Mouse (Mus musculus) CD4-positive helper T cell, adult 2 months (primary cell): ENCODE data around the gene Ruvbl2.
A peak's percentile ranks its signal among the peaks of the same experiment; 100 is the strongest.

Experiments used
- DNase-seq: peaks from one replicate; pipeline ENCODE4 v3.0.0-alpha.2; 2012; ENCODE audit warnings: low read depth, missing footprints, low spot score

Ruvbl2 gene

DNA sequence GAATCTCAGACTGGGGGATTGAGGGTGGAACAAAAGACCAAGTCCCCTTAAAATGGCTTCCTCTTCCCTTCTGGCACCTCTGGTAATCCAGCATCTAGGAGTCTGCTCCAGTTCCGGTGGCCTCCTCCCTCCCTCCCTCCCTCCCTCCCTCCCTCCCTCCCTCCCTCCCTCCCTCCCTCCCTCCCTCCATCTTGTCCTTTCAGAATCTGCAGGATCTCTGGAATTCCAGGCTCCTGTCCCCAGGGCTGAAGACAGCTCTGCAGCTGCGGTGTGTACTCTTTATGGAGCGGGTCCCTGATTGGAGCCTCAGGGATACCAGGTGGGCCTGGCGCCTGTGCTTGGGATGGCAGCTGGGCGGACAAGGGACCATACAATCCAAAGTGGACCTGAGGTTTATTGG lies 23.4 kb upstream of the Ruvbl2 start:
- DNase-seq, result no peak

GRCm38 (mm10) chr7:45460860-45461314 lies 23.0 kb upstream of the Ruvbl2 start:
- no peak for DNase-seq

DNA sequence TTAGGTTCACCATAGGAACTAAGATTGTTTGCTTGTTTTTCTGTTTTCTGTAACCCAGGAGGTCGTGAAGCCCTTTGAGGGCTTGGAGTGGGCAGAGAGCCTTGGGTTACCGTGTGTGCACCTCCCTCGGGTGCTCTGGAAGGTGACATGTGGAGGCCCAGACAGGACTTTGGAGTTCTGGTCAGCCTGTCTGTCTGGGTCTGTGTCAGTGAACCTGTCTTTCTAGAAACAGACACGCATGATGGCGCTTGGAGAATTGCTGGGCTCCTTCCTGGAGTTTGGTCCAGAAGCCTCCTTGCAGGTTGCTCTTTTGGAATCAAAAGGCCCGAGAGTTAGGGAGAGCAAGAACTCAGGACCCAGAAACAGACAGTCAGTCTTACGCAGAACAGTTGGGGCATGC lies 22.5 kb upstream of the Ruvbl2 start:
- no peak for DNase-seq

- peak; percentile 97 for DNase-seq
These were observed 21.8 kb upstream of the Ruvbl2 start, which contains the start of gene Ftl1 for GRCm38 (mm10) chr7:45459564-45460140. Gene Ftl1, minus strand, starts transcription at chr7:45459884.

- peak; percentile 89 for DNase-seq
These were observed 21.1 kb upstream of the Ruvbl2 start for GRCm38 (mm10) chr7:45458748-45459563.

- no peak for DNase-seq
These were observed 19.5 kb upstream of the Ruvbl2 start for GRCm38 (mm10) chr7:45457204-45458060.

DNA sequence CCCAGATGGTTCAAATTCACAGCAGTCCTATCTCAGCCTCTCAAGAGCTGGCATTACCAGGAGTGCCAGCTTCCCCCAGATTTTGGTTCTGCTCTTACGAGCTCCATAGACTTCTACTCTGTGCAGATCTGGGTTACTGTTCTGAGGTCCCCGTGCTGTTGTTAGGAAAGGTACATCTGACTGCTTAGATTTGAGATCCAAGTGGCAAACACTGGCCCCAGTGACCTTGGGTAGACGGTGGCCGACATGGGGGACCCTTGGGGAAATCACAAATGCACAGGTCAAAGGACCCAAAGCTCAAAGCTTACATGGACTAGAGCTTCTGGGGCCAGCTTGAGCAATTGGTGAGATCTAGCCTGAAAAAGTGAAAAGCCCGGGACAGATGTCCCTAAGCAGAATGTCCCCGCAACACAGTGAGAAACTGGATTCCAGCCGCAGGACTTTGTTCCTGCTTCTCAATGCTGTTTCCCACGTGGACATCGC lies 18.9 kb upstream of the Ruvbl2 start:
- DNase-seq, result no peak

GRCm38 (mm10) chr7:45455932-45456696 lies 18.2 kb upstream of the Ruvbl2 start:
- DNase-seq, result no peak

DNA sequence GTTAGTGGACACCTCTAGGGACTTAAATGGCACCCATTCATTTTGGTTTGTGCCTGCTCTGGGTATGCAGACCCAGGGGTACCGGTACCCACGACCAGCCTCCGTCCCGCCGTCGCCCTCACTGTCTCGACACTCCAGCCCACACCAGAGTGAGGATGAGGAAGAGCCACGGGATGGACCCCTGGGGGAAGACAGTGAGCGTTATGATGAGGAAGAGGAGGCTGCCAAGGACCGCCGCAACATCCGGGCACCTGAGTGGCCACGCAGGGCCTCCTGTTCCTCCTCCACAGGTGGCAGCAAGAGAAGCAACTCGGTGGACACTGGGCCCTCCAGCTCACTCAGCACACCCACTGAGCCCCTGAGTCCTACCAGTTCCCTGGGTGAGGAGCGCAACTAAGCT lies 17.1 kb upstream of the Ruvbl2 start:
- DNase-seq, result no peak

DNA sequence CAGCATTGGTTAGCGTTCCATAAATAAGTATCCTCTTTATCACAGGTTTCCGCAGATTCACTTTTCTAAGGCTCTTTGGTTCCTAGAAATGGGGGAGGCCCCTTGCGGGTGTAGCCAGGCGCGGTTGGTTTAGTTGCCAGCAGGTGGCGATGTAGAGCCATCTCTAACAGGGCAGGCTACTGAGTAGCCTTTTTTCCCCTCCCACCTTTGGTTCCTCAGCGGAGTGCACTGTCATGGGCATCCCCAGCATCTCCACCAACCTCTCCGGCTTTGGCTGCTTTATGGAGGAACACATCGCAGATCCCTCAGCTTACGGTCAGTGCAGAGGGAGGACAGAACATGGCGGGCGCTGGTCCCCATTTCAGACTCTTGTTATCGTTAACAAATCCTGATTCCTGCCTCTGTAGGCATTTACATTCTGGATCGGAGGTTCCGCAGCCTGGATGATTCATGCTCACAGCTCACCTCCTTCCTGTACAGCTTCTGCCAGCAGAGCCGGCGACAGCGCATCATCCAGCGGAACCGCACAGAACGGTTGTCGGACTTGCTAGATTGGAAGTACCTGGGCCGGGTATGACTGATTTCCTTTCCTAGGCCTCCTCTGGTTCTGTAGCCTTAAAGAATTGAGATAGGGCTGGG lies 13.6 kb upstream of the Ruvbl2 start:
- peak; percentile 83 for DNase-seq

- no peak for DNase-seq
These were observed 12.1 kb upstream of the Ruvbl2 start for GRCm38 (mm10) chr7:45449974-45450373.

DNA sequence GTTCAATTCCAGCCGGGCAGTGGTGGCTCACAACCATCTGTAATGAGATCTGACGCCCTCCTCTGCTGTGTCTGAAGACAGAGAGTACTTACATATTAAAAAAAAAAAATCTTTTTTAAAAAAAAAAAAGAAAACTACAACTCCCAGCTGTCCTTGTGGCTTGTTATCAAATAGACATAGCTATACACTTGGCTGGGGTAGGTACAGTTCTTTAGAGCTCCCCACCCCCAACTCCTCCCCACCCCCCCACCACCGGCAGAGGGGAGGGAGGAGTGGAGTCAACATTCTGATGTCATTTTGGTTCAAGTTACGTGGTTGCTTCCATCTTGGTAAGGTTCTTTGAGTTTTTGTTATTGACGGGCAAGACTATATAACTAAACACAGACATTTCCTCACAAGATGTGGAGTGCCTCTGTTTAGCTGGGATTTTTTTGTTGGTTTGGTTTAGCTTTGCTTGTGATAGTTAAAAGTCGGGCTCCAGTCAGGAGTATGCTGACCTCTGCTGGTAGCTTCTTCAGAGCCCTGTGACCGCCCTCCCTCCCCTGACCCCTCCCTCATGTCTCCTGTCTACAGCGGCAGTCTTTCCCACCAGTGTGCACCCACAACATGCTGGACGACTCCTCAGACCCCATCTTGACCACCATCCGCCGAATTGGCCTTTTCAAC lies 9.6 kb upstream of the Ruvbl2 start:
- peak; percentile 66 for DNase-seq

DNA sequence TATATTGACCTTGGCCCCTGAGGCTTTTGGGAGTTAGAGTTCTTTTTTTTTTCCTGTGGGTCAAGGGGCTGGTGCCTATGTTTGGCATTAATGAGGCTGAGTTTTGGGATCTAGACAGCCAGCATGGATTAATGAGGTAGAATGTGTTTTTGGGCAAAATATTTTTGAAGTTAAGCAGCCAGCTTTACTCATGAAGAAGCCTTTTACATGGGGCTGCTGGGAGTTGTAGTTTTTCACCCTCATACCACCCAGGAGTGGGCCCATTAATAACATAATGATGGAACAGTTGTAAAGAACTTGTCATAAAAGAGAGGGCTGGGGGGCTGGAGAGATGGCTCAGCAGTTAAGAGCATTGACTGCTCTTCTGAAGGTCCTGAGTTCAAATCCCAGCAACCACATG lies 8.7 kb upstream of the Ruvbl2 start:
- DNase-seq, result no peak

DNA sequence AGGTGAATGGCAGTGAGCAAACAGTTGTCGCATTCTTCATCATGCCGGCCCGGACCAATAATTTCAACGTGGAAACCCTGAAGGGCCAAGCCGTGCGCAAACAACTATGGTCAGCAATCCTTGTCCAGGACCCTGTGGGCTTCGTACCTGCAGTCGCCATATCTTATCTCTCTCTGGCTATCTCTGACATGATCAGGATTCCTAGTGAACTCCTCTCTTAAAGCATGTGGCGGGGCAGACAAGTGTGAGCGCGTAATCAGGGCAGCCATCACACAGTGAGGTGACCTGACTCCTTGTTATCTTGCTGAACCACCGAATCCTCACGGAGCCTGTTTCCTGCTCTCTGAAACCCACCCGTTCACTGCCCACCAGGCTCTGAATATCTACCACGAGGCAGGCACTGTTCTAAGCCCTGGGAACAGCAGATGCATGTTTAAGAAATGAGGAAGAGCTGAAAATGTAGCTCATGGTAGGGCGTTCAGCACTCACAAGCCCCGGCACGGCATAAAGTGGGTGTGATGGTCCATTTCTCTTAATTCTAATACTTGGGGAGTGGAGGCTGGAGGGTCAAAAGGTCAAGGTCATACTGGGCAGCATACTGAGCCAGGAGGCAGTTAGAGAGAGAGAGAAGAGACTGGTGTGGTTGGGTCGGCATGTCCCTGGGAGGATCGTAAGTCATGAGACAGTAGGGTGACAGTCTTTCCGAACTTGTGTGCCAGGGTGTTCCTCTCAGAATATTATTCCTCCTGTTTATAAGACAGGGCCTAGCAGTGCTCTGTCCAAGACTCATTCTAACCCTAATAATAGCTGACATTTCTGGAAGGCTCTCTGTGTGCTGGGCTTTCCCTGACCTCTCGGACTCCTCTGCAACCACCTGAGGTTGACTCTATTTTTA lies 5.9 kb upstream of the Ruvbl2 start:
- no peak for DNase-seq

DNA sequence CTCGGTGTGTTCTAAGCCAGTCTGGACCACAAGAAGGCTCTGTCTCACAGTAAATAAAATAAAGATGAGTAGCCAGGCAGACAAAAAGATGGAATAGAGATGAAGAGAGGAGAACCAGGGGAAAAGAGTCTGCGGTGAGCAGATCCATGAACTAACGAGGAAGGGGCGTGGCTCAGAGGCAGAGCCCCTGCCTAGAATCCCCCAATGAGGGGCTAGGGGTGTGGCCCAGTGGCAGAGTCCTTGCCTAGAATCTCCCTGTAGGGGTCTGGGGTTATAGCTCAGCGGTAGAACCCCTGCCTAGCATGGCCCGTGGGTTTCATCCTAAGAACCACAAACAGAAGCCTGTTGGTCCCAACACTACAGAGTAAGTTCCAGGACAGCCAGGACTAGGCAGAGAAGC lies 850 bp downstream of the Ruvbl2 start:
- DNase-seq, result no peak

DNA sequence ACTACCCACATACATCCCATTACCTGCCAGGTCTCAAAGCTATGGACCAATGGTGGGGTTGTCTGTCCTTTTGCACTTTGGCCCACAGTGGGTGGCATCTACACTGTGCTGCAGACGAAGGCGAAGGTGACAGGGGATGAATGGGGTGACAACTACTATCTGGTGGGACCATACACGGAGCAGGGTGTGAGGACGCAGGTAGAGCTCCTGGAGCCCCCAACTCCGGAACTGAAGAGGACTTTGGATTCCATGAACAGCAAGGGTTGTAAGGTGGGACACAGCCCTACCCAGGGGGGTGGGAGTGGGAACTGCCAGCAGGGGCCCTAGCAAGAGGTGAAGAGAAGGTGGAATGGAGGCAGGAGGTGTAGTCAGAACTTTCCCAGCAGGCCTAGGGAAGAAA lies 1.5 kb downstream of the Ruvbl2 start:
- no peak for DNase-seq

DNA sequence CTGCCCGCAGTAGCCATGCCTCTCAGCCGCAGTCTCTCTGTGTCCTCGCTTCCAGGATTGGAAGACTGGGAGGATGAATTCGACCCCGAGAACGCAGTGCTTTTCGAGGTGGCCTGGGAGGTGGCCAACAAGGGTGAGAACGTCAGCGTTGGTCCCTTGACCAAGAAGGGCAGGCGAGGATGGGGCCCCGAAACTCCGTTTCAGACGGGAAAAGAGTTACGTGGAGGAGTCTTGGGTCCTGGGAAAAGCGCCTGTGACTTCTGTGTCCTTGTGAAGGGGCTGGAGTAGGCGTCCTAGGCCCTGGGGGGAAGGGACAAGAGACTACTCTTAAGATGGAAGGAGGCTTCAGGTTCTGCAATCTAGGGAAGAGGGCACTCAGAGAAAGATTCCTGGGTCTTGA lies 2.9 kb downstream of the Ruvbl2 start:
- no peak for DNase-seq

DNA sequence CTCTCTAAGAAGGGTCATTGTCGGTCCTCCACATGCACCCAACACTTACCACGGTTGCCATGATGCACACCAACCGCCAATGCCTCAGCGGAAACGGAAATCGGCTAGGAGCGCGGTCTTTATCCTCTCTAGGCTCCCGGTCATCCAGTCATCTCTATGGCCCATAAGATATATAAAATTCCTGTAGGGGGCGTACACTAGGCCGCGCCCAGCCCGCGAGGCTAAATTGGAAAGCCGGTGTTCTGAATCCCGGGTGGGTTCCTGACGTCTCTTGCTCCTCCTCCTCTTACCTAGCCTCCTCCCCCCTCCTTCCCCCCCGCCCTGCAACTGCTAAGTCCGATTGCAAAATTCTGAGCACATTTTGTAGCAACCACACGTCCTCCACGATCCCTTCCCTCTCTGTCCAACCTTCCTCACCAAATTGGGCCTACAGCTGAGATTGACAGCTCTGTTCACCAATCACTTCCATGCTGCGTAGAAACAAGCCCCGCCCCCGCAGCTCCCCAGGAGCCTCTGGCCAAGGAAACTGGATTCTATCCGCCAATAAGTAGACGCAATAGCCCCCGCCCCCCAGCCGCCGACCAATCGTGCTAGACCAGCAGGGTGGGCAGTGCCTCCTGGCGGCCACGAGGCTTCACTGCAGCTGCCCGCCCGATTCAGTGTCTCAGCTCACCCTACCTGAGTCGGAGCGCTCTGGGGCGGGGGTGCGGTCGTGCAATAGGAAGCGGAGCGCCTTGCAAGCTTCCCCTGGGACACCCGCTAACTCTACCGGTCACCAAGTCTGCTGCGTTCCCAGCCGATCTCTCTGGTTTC lies 3.5 kb downstream of the Ruvbl2 start, which contains the start of gene Gys1:
Gene Gys1, plus strand, starts transcription at position 642 of the 813 bp plus-strand sequence.
- peak; percentile 100 for DNase-seq
